Mouse (Mus musculus): ENCODE results near the gene Rapgef2.
"Not testable (repeated sequence)": the region's sequence is repeated elsewhere in the genome, so short reads cannot be mapped to it uniquely, and the experiment has no call there.

Gene Rapgef2

DNA sequence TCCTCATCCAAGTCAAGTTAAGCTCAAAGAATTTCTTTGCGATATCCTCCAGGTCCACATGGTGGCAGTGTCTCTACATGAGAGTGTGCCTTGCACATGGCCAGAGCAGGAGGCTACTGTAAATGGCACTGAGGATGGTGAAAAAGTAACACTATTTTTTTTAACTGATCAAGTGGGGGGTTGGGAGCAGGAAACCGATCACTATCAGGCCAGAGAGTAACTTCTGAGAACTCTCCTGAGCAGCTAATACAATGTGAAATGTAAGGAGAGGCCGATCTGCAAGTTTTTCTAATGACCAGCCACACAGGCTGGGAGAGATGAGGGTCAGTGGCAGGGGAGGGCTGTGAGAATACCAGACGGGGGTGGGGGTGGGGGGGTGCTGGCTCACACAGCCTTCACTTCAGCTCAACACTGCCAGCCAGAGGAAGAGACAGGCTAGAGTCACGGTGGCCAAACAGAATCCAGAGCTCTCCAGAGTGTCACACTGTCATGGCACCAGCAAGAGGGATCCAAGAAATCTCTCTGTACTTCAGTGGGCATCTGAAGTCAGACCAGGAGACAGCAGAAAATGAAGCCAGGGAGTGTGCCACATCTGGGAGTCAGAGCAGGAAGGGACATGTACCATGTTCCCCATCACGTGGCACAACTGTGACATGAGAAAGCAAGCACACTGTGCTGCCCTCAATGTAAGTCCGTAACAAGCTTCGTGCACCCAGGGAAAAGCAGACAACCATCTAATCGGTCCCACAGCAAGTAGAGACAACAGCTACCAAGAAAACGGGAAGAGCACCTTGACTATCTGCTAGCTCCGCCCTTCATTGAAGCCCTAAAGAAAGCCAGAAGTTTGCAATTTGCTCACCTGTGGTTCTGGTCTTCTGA is 83.8 kb downstream of the Rapgef2 start:
- DNase-seq (ENCODE audit: low spot score) = peak; percentile 82

DNA sequence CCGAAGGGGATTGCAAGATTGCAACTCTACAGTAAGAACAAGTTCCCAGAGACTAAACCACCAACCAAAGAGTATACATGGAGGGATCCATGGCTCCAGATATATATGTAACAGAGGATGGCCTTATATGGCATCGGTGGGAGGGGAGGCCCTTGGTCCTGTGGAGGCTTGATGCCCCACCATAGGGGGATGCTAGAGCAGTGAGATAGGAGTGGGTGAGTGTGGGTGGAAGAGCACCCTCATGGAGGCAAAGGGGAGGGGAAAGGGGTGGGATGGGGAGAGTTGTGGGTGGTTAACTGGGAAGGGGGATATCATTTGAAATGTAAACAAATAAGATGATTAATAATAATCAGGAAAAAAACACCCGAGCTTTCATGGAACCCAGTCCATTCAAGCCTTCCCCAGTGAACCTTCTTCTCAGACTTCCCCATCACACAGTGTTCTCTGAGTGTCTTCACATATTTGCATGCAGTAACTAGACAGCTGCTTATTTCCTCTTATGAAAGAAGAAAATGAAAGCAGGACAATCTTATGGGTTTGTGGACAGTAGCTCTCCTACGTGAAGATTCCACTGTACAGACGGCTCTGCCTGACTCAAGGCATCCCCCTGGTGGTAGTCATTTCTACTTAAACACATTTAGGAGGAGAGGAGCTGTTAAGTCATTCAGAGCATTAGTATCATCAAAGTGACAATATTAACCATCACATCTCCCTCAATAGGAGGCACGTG is 89.4 kb downstream of the Rapgef2 start:
- peak; percentile 64 for DNase-seq (ENCODE audit: low spot score)

DNA sequence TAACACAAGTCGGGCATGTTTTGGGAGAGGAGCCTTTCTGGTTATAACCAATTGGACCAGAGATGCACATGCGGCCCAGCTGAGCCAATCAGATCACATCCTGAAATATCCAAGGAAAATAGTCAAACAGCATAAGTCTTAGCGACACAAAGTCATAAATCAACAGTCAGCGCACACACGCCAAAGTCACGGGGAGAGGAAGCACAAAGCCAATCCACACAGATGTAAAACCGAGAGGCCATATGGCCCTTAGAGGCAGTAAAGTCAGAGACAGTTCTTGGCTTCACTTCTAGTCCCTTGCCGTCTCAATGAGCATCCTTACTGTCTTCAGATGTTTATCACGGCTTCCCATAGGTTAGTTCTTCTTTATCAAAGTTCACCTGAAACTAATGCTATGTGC is 91.0 kb downstream of the Rapgef2 start:
- DNase-seq (ENCODE audit: low spot score) = peak; percentile 15

DNA sequence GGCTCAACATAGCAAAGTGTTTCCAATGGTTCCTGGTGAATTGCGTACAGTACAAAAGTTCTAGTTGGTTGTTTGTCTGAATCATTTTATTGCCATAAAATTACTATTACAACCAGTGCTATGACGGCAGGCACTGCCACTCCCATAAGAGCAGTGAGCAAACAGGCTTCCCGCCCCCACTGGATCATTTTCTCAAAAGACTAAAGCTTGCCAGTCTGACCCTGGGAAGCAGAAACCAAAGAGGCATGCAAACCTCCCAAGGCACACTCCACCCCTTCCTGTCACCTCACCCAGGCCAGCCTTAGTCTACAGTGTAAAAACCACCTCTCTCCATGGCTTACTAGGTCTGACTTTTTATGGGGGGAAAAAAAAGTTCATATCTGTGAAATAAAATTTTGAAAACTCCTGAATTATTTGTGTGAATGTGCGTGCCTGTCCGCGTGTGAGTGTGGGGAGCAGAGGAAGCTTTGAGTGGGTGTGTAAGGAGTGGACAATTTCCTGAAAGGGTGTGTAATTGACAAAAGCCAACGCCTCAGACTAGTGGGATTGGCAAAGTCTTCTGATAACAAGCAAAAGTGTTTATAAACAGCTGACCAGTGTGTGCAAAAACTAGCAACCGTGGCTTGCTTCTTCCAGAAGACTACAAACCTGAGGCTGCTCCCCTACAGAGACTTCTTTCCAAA is 92.1 kb downstream of the Rapgef2 start:
- no peak for DNase-seq (ENCODE audit: low spot score)

DNA sequence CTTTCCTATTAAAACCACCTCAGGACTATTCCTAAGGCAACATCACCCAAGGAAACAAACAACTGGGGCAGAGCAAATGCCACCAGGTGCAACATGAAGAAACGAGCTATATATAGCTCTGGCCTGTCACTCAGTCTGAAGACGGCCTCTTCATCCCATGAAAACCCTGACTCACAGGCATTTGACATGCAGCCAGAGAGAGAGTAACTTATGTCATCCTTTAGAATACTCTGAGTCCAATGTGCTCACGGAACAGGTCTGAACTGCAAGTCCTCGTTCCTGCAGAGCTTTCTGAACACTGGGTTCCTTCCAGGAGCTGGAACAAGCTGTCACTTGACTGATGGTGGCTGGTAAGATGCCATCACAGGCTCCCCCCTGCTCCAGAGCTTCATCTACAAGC is 93.3 kb downstream of the Rapgef2 start:
- no peak for DNase-seq (ENCODE audit: low spot score)

DNA sequence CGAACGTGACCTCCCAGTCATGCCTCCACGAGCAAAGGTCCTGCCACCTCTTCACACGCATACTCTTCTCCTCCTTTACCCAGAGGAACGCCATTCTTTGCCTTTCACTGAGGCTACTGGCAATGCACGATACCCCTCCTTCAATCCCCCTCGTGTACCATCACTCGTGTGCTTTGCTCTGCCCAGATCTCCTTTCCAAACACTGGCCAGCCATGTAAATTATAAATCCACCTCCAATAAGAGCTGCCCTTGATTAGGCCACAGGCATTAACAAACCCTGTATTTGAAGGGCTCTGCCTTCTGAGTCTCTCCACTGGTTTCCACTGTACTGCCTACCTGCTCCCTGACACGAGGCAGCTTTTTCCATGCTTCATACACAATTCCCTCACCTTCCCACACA is 94.3 kb downstream of the Rapgef2 start:
- no peak for DNase-seq (ENCODE audit: low spot score)

DNA sequence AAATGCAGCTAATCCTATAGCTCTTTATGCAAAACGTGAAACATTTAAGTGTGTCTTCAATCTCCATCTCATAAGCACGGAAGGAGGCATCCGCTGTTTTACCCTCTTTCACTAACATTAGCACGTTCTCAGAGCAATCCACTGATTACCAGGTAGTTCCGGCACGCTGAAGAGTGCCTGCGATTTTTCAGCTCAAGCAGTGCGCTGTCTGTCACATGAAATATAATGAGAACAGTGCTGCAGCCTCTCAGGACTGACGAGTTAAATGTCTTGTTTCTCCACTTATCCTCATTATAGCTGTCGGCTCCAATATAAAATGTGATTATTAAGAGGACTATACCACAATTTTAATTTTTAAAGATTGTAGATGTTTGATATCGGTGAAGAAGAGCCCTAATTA is 94.8 kb downstream of the Rapgef2 start:
- DNase-seq (ENCODE audit: low spot score) = no peak

DNA sequence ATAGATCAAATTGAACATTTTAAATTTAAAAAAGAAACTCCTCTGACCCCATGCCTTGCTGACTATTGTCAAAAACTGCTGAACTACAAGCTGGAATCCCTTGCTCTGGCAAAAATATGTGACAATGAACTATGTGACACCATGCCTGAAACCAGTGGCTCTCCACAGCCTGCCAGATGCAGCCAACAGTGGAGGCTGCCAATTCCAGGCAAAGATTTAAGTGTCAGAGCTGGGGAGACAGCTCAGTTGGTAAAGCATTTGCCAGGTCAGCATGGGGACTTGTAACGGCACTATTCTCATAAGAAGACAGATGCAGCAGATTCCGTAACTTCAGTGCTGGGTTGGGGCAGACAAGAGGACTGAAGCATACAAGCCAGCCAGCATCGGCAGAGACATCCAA is 95.9 kb downstream of the Rapgef2 start:
- no peak for DNase-seq (ENCODE audit: low spot score)

DNA sequence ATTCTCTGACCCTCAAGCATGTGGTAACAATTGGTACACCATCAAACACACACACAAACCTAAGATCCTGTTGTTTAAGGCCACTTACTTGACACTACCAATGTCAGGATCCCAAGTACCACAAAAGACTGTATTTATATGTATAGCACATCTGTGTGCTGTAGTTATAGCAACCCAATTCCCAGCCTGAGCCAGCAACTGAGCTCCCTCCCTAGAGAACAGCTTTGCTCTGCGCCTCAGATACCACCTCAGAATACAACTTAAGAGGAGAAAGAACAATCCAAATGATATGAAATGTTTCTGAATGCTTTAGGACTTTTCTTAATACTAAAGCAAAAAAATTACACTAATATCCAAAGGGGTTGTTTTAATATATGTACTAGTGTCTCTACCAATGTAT is 98.4 kb downstream of the Rapgef2 start:
- DNase-seq (ENCODE audit: low spot score) = no peak

DNA sequence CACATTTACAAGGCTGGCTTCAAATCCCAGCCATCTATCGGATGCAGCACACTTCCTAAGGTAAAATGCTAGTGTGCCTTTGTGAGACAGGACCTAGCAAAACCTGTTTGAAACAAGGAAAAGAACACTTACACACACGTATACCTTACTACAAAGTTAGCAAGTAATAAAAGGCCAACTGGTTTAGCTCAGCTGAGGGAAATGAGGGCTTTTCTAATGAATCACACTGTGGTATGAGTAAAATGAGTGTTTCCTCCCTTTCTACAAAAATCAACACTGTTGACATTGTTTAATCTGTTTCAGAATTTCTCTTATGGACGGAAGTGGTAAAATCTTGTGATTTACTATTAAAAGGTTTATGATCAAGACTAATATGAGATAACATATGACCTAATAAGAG is 104.0 kb downstream of the Rapgef2 start:
- no peak for DNase-seq (ENCODE audit: low spot score)

DNA sequence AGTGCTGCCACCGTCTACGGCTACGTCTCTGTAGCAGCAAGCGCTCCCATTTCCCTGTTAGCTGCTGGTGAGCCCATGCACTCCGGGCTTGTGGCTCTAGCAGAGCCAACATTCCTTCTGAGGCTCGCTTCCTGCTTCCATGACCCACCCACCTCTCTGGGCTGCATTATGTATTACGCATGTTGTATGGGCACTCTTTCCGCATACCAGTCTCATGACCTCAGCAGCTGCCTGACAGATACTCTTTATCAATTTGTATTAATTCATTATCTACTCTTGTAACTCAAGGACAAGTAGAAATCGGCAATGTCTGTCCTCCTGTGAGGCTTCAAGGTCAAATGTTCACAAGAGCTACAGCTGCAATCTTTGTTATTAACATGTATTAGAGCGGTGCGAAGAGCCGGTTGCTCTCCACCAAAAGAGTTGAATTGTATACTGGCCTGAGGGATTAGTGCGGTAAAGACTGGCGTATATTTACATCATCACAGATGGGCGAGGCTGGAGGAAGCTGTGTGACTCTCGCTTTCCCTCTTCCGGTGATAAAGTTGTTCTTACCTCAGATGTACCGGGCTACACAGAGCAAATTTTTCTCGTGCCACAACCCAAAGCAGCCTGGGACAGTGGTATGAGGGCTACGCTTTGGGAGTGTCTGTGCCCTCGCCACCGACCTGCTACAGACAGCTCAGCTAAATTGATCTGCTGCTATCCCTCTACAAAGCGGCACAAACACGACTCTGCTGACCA is 104.9 kb downstream of the Rapgef2 start:
- peak; percentile 53 for DNase-seq (ENCODE audit: low spot score)

DNA sequence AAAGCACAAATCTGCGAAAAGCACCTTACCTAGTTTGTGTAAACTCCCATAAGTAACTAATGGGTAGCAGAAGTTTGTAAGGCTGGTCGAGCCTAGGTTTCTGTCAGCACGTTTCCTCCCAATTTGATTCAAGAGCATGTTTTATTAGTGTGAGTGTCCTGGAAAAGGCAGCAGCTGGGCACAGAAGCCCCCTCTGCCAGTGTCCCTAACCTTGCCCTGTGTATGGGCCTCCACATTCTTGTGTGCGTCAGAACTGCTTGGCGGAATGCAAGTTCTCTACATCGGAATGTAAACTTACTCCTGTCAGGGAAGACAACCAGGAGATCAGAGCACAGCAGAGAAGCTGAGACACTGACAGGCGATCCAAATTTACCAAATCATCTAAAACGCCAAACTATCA is 106.2 kb downstream of the Rapgef2 start:
- no peak for DNase-seq (ENCODE audit: low spot score)

DNA sequence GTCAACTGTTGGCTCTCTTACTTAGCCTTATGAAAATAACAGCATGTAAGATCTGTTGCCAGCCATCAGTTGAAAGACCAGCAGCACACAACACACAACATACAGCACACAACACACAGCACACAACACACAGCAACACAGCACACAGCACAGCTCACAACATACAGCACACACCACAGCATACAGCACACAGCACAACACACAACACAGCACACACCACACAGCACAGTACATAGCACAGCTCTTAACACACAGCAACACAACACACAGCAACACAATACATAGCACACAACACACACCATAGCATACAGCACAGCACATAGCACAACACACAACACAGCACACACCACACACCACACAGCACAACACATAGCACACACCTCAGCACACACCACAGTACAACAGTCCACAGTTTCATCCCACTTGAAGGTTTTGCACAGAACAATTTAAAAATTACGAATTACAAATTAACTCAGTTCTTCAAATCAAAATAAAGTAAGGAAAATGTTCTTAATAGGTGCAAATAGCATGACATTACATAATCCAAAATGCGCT is 106.7 kb downstream of the Rapgef2 start:
- no peak for DNase-seq (ENCODE audit: low spot score)

DNA sequence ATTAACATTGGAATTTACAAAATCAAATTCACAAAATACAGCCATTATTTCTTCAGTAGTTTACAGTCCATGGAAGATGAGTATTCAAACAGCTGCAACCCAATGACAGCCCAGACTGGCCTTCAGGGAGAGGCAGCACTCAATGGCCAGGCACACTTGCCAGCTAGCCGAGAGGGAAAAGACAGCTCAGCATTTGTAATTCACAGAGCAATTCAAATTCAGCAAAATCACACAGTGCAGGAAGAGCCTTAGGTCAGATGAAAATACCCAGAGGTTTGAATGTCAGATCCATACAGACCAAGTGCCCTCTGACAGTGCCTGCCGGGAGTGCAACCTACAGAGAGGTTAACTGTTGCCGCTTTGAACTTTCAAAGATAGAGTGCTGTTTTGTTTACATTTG is 107.6 kb downstream of the Rapgef2 start:
- no peak for DNase-seq (ENCODE audit: low spot score)

DNA sequence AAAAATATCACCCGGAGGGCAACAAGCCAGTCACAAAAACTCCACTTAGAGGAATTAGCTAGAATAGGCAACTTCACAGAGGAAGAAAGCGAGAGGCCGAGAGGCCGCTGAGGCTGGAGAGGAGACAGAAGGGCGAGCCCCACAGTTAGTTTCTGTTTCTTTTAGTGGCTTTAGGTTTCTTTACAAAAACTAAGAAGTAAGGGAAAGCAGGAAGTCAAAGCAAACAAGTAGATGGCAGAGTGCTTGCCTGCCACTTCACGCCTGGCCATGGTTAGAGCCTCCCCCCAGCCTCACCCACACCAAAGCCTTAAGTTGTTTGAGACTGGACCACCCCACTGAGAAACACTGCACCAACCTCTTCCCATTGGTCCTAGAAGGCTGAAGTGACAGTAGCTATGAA is 108.2 kb downstream of the Rapgef2 start:
- DNase-seq (ENCODE audit: low spot score) = no peak

DNA sequence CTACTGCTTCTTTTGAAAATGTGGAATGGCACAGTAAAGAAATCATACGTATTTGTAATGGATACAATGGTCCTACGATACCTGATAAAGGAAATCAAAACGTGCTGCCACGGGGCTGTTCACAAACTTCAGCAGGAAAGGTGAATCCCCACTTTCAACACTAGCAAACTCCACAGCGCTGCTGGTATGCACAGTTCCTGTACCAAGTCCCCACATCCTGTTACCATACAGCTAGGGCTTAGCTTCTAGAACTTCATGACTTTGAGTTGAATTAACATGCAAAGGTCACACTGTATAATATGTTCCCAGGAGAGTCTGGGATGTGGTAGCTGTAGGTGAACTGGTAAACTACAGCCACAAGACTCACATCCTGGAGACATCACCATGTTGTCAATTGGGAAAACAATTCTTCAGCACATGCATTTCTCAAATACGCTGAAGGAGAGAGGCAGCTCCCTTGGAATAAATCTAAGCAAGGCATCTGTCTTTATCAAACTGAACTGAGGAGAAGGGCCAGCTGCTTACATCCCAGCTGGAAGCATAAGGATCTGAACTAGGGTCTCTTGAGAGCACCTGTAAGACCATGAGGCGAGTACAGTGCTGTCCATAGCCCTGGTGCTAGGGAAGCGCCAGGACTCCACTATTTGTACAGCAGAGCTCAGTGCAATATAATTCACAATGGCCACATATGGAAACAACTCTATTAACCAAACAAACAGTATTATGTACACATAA is 109.0 kb downstream of the Rapgef2 start:
- no peak for DNase-seq (ENCODE audit: low spot score)

DNA sequence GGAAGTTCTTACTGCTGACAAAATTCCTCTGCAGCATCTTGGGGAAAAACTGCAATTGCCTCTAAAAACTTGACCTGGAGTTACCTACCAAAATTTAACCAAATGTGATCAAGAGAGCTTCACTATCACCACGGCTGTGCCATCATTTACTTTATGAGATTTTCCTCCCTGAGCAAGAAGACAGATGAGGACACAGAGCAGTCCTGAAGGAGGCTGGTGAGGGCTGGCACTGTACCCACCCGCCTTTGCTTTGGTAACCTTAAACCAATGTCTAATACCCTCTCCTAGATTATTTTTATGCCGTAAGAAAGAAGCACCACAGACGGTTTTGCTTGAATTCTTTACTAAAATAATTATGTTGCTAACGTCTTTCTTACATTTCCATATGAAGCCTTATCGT is 112.1 kb downstream of the Rapgef2 start:
- no peak for DNase-seq (ENCODE audit: low spot score)

DNA sequence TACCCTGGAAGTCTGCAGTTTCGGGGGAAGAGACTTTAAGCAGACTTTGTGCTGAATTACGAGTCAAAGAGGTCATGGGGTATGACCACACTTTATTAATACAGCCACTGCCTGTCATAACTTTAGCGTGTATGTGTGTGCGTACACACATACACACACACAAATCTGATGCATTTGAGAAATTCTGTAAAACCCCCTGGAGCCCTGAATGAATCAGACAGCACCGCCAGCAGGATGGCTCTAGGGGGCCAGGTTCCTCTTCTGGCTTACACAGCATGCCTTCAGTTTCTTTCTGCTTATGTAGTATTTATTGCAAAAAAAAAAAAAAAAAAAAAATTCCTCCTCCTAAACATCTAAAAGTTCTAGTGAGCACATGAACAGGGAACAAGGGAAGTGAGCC is 113.0 kb downstream of the Rapgef2 start:
- no peak for DNase-seq (ENCODE audit: low spot score)

DNA sequence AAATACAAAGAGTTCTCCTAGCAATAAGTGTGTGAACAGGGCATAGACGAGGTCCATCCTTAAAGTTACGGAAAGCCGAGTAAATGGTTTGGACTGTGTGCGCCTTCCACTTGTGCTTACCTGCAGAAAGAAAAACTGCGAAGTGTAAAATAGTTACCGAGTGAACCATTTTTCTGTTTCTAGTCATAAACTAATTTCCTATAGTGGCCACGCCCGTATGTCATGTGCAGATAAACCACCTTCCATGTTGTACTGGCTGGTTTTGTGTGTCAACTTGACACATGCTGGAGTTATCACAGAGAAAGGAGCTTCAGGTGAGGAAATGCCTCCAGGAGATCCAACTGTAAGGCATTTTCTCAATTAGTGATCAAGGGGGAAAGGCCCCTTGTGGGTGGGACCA is 115.2 kb downstream of the Rapgef2 start:
- not testable (repeated sequence) for DNase-seq (ENCODE audit: low spot score)

DNA sequence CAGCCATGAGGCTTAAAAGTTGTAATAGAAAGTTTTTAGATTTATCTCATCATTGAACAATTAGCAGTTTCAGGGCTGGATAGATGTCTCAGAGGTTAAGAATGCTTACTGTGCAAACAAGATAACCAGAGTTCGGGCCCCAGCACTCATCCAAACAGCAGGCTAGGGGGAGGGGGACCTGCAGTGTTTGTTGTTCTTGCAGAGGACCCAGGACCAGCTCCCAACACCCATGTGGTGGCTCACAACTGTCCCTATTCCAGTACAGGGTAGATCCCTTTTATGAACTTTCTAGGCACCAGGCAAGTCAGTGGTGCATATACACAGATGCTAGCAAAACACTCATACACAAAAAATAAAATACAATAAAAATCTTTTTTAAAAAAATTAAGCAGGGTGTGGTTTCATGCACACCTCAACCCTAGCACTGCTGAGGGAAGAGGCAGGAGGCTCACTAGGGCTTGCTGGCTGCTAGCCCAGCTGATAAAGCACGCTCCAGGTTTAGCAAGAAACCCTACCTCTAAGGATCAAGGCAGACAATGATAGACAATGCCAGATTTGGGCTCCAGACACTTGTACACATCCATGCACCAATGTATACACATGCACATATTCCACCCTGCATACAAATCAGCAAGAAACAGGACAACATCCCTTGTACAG is 118.0 kb downstream of the Rapgef2 start:
- no peak for DNase-seq (ENCODE audit: low spot score)

DNA sequence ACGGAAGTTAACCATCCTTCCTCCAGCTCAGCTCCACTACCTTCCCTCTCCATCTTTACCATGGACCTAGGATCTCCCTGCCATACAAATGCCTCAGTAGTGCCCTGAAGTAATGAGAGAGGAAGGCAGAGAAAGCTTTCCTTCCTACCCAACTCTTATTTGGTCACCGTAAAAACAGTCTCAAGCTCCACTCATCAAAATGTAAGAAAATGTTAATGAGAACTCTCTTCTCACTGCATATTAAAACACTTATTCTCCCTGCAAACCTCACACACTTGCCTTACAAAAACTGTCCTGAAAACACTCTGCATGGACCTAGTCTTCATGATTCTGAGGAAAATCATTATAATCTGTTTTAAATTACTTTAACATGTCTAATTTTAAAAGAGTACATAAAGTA is 118.7 kb downstream of the Rapgef2 start:
- no peak for DNase-seq (ENCODE audit: low spot score)

Measured in testis, postnatal 10 days (tissue).